Mouse (Mus musculus): Measurements from ENCODE around the gene Diaph3. TPM values are rescaled to one million over a fixed set of nuclear protein-coding genes. Genes with fewer than 3 reads are reported as not detected.

The Diaph3 gene
- polyA plus RNA-seq, 1 experiment from 2014 or later = 9.6 TPM

GRCm38 (mm10) chr14:86786866-86787265 is 354.2 kb downstream of the Diaph3 start:
- H3K4me2 ChIP-seq (ENCODE audit: low read depth, low read length) = no peak overlapping the region
- H3K9ac ChIP-seq (ENCODE audit: low read length) = no peak overlapping the region
- H3K36me3 ChIP-seq (ENCODE audit: control insufficient read depth, insufficient read depth) = no peaks in the 10 kb centered on the region
- H3K4me1 ChIP-seq (ENCODE audit: control insufficient read depth, insufficient read depth, low read length) = peaks cover 4% of the 10 kb centered on the region; the same call in 1 of the 2 replicates
- 27% methylated on average over 8 of the region's 8 CpGs for WGBS
- H3K27me3 ChIP-seq (ENCODE audit: control insufficient read depth, insufficient read depth, low read length) = no peaks in the 10 kb centered on the region
- H3K4me3 ChIP-seq (ENCODE audit: low read length) = no peak overlapping the region
- H3K9me3 ChIP-seq (replicated peaks; ENCODE audit: control insufficient read depth, low read length) = no peaks in the 10 kb centered on the region
- no peak; the same call in 1 of the 2 replicates for ATAC-seq (replicated peaks; ENCODE audit: extremely low read depth, insufficient read depth, low FRiP score)
- H3K27ac ChIP-seq (ENCODE audit: low read length) = no peak overlapping the region

- no peak overlapping the region for H3K4me3 ChIP-seq (ENCODE audit: low read length)
- H3K9me3 ChIP-seq (replicated peaks; ENCODE audit: control insufficient read depth, low read length) = no peaks in the 10 kb centered on the region
- H3K36me3 ChIP-seq (ENCODE audit: control insufficient read depth, insufficient read depth) = no peaks in the 10 kb centered on the region
- H3K9ac ChIP-seq (ENCODE audit: low read length) = no peak overlapping the region
- H3K4me1 ChIP-seq (ENCODE audit: control insufficient read depth, insufficient read depth, low read length) = no peaks in the 10 kb centered on the region; the same call in 1 of the 2 replicates
- H3K27me3 ChIP-seq (ENCODE audit: control insufficient read depth, insufficient read depth, low read length) = no peaks in the 10 kb centered on the region
- H3K4me2 ChIP-seq (ENCODE audit: low read depth, low read length) = no peak overlapping the region
- no peak; the same call in 1 of the 2 replicates for ATAC-seq (replicated peaks; ENCODE audit: extremely low read depth, insufficient read depth, low FRiP score)
- no peak overlapping the region for H3K27ac ChIP-seq (ENCODE audit: low read length)
- 56% methylated on average over 6 of the region's 6 CpGs for WGBS
These were observed 359.3 kb downstream of the Diaph3 start for GRCm38 (mm10) chr14:86781553-86782273.

- no peaks in the 10 kb centered on the region for H3K9me3 ChIP-seq (replicated peaks; ENCODE audit: control insufficient read depth, low read length)
- no peak overlapping the region for H3K27ac ChIP-seq (ENCODE audit: low read length)
- H3K36me3 ChIP-seq (ENCODE audit: control insufficient read depth, insufficient read depth) = no peaks in the 10 kb centered on the region
- H3K27me3 ChIP-seq (ENCODE audit: control insufficient read depth, insufficient read depth, low read length) = no peaks in the 10 kb centered on the region
- H3K9ac ChIP-seq (ENCODE audit: low read length) = no peak overlapping the region
- 85% methylated on average over 2 of the region's 2 CpGs for WGBS
- no peak overlapping the region for H3K4me3 ChIP-seq (ENCODE audit: low read length)
- no peaks in the 10 kb centered on the region for H3K4me1 ChIP-seq (ENCODE audit: control insufficient read depth, insufficient read depth, low read length)
- no peak overlapping the region for H3K4me2 ChIP-seq (ENCODE audit: low read depth, low read length)
- ATAC-seq (replicated peaks; ENCODE audit: extremely low read depth, insufficient read depth, low FRiP score) = no peak
These were observed 367.7 kb downstream of the Diaph3 start for GRCm38 (mm10) chr14:86773311-86773710.

GRCm38 (mm10) chr14:86772176-86773150 is 368.6 kb downstream of the Diaph3 start:
- Histone ChIP-seq H3K9me3 (replicated peaks; ENCODE audit: control insufficient read depth, low read length) (no peaks in the 10 kb centered on the region), H3K27me3 (ENCODE audit: control insufficient read depth, insufficient read depth, low read length) (no peaks in the 10 kb centered on the region), H3K36me3 (ENCODE audit: control insufficient read depth, insufficient read depth) (no peaks in the 10 kb centered on the region), H3K4me2 (ENCODE audit: low read depth, low read length) (no peak overlapping the region), H3K4me3 (ENCODE audit: low read length) (no peak overlapping the region), H3K27ac (ENCODE audit: low read length) (no peak overlapping the region), H3K9ac (ENCODE audit: low read length) (no peak overlapping the region), H3K4me1 (ENCODE audit: control insufficient read depth, insufficient read depth, low read length) (no peaks in the 10 kb centered on the region)
- no peak for ATAC-seq (replicated peaks; ENCODE audit: extremely low read depth, insufficient read depth, low FRiP score)
- WGBS = 64% methylated on average over 14 of the region's 14 CpGs

GRCm38 (mm10) chr14:86764286-86764685 is 376.7 kb downstream of the Diaph3 start:
- H3K27ac ChIP-seq (ENCODE audit: low read length) = no peak overlapping the region
- WGBS = 94% methylated on average over 2 of the region's 2 CpGs
- no peak overlapping the region for H3K9ac ChIP-seq (ENCODE audit: low read length)
- H3K36me3 ChIP-seq (ENCODE audit: control insufficient read depth, insufficient read depth) = no peaks in the 10 kb centered on the region; the same call in 1 of the 2 replicates
- no peaks in the 10 kb centered on the region for H3K9me3 ChIP-seq (replicated peaks; ENCODE audit: control insufficient read depth, low read length)
- H3K4me2 ChIP-seq (ENCODE audit: low read depth, low read length) = no peak overlapping the region
- H3K4me1 ChIP-seq (ENCODE audit: control insufficient read depth, insufficient read depth, low read length) = no peaks in the 10 kb centered on the region
- no peaks in the 10 kb centered on the region for H3K27me3 ChIP-seq (ENCODE audit: control insufficient read depth, insufficient read depth, low read length)
- no peak overlapping the region for H3K4me3 ChIP-seq (ENCODE audit: low read length)
- no peak for ATAC-seq (replicated peaks; ENCODE audit: extremely low read depth, insufficient read depth, low FRiP score)

- Histone ChIP-seq H3K9me3 (replicated peaks; ENCODE audit: control insufficient read depth, low read length) (no peaks in the 10 kb centered on the region), H3K36me3 (ENCODE audit: control insufficient read depth, insufficient read depth) (no peaks in the 10 kb centered on the region; the same call in 1 of the 2 replicates), H3K4me3 (ENCODE audit: low read length) (no peak overlapping the region), H3K4me1 (ENCODE audit: control insufficient read depth, insufficient read depth, low read length) (peaks cover 20% of the 10 kb centered on the region), H3K27ac (ENCODE audit: low read length) (peak overlapping the region; percentile 97), H3K9ac (ENCODE audit: low read length) (peak overlapping the region; percentile 38; the same call in 1 of the 2 replicates), H3K27me3 (ENCODE audit: control insufficient read depth, insufficient read depth, low read length) (no peaks in the 10 kb centered on the region), H3K4me2 (ENCODE audit: low read depth, low read length) (peak overlapping the region; percentile 43)
- ATAC-seq (replicated peaks; ENCODE audit: extremely low read depth, insufficient read depth, low FRiP score) = peak; percentile 49; the same call in 1 of the 2 replicates
- 30% methylated on average over 9 of the region's 9 CpGs for WGBS
These were observed 383.2 kb downstream of the Diaph3 start for GRCm38 (mm10) chr14:86757604-86758520.

GRCm38 (mm10) chr14:86757132-86757531 is 383.9 kb downstream of the Diaph3 start:
- no peaks in the 10 kb centered on the region for H3K9me3 ChIP-seq (replicated peaks; ENCODE audit: control insufficient read depth, low read length)
- H3K36me3 ChIP-seq (ENCODE audit: control insufficient read depth, insufficient read depth) = no peaks in the 10 kb centered on the region; the same call in 1 of the 2 replicates
- peaks cover 20% of the 10 kb centered on the region for H3K4me1 ChIP-seq (ENCODE audit: control insufficient read depth, insufficient read depth, low read length)
- peak; percentile 98 for ATAC-seq (replicated peaks; ENCODE audit: extremely low read depth, insufficient read depth, low FRiP score)
- H3K4me3 ChIP-seq (ENCODE audit: low read length) = no peak overlapping the region
- peak overlapping the region; percentile 33; the same call in 1 of the 2 replicates for H3K9ac ChIP-seq (ENCODE audit: low read length)
- no peaks in the 10 kb centered on the region for H3K27me3 ChIP-seq (ENCODE audit: control insufficient read depth, insufficient read depth, low read length)
- 34% methylated on average over 4 of the region's 4 CpGs for WGBS
- H3K27ac ChIP-seq (ENCODE audit: low read length) = peak overlapping the region; percentile 97
- H3K4me2 ChIP-seq (ENCODE audit: low read depth, low read length) = peak overlapping the region; percentile 46

GRCm38 (mm10) chr14:86750351-86750750 is 390.7 kb downstream of the Diaph3 start:
- Histone ChIP-seq H3K4me1 (ENCODE audit: control insufficient read depth, insufficient read depth, low read length) (no peaks in the 10 kb centered on the region), H3K9ac (ENCODE audit: low read length) (no peak overlapping the region), H3K27ac (ENCODE audit: low read length) (no peak overlapping the region), H3K9me3 (replicated peaks; ENCODE audit: control insufficient read depth, low read length) (no peaks in the 10 kb centered on the region), H3K27me3 (ENCODE audit: control insufficient read depth, insufficient read depth, low read length) (no peaks in the 10 kb centered on the region), H3K4me3 (ENCODE audit: low read length) (no peak overlapping the region), H3K36me3 (ENCODE audit: control insufficient read depth, insufficient read depth) (no peaks in the 10 kb centered on the region), H3K4me2 (ENCODE audit: low read depth, low read length) (no peak overlapping the region)
- WGBS = 78% methylated on average over 7 of the region's 7 CpGs
- no peak for ATAC-seq (replicated peaks; ENCODE audit: extremely low read depth, insufficient read depth, low FRiP score)

Measured in heart, embryonic 16.5 days (tissue).